Mouse (Mus musculus): ENCODE measurements around the gene Tstd1. TPM values are rescaled to one million over a fixed set of nuclear protein-coding genes. Genes with fewer than 3 reads are reported as not detected.

The Tstd1 gene
- 2.6 and 11.3 TPM in 2 replicates for total RNA-seq (2021)
- long read RNA-seq, experiment 1 = 0 reads
- long read RNA-seq, experiment 2, transcript Tstd1-201 (4 exons, 551 nt) = major isoform, 7 of 9 reads
- long read RNA-seq, experiment 2, partial matches to known transcripts = 1 of 9 reads
- long read RNA-seq, experiment 2, other reads (novel, unspliced or antisense) = 1 of 9 reads

DNA sequence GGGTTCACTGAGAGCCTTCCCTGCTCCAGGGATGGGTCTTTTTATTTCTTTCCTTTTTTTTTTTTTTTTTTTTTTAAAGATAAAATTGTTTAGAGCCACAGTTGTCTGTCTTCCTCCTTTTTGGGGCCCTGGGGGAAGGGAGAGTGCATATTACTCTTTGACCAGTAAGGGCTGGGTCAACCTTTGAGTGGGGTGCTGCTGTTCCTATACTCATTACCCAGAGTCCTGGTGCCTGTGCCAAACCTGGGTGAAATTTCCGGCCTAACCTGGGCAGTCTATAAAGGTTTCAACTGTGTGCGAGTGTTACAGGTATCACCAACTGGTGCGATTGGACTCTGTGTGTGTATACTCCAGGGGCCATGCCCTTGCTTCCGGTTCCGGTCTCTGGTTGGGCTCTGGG, at the start of gene Tstd1:
Tstd1 (plus strand) TSS at position 213 of the 400 bp plus-strand sequence.
- no peak for DNase-seq

DNA sequence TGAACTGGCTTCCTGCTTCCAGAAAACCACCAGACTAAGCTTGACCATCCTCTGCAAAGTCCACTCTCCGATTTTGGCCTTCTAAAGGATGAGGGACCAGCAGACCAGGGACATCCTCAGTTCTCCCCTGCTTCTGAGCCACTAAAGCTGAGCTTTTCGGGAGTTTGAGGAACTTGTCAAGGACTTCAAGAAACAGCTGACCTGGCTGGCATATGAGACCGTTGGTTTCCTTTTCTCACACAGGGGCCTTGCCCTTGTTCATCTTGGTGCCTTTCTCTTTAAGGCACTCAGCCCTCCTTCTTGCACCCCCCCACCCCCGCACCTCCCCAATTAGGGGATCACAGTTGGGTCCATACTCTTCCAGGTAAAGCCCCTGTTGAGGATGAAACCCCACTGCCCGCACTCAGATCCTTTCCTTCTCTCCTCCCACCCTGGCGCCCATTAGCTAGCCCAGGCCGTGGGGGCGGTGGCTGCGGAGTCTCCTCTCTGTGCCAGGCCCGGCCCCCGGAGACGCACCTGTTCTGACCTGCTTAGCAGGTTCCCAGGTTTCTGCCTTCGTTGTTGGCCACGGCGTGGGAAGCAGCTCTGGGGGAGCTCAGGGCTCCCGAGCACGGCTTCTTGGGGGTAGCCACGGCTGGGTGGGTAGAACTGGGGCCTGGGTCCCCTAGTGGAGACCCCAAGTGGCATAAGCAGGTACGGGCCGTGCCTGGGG, 48.7 kb upstream of the Tstd1 start, which contains the start of gene Nectin4:
Nectin4 (plus strand) TSS at position 255 of the 712 bp plus-strand sequence.
- no peak for DNase-seq

DNA sequence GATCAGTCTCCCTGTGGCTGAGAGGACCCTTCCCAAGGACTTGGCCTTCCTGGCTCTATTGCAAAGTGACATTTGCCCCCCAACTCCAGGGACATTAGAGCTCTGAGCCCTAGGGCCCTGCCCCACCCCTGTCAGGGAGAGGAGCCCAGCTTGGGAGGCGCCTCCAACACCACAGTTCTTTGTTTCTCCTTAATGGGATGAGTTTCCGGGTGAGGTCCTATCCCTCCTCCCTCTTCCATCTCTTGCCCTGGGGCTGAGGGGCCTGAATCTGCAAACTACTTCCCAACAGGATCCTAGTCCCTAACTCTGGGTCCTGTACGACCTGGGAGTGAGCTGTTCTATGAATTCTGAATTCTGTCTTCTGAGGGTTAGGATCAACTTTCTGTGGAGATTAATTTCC, 45.8 kb upstream of the Tstd1 start:
- DNase-seq = no peak

DNA sequence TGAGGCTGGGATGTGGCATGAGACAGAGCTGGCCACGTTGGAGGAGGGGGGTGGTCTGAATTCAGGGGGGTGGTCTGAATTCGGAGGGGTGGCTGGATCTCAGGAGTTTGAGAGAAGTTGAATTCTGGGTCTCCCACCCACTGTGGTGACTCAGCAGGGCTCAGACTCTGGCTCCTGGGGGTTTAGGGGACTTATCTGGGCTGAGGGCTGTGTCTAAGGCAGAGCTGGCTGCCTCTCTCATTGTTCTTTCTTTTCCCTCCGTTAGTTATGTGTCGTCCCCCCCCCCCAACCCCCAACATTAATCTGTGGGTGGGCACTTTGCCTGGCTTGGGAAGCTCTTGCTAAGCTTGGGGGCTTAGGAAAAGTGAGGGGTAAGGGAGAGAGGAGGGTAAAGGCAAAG, 44.7 kb upstream of the Tstd1 start:
- no peak for DNase-seq

DNA sequence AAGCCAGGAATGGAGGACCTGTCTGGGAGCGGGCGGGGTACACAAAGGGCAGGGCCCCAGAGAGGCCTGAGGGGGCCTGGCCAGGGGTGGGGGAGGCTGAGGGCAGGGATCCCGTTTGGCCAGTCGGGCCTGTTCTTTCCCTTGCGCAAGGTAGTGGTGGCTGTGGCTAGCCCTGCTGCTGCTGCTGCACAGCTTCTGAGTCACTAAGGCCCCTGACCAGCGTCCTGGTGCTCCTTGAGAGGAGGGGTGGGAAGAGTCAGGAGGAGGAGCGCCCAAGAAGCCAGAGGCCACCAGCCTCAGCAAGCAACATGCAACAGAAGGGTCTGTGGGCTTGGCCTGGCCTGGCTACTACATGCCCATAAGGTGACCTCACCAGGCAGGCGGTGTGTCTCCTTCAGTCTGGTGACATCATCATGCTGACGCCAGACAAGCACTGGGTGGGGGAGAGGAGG, 43.0 kb upstream of the Tstd1 start:
- peak; percentile 12 for DNase-seq

DNA sequence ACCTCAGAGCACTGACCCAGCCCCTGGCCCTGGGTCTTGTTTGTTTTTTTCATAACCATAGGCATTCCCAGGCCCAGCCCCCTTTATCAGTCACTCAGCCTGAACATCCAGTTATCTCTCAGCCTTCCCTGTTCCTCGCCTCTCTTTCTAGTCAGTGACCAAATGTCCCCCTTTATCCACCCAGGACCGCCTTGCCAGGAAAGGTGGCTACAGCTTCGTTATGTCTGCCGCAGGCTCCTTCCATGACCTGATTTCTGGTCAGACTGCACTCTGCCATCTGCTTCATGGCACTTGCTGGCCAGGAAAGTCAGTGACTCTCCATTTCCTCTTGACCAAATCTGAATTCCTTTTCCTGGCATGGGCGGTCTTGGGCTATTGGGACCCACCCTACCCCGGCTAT, 40.4 kb upstream of the Tstd1 start:
- no peak for DNase-seq

DNA sequence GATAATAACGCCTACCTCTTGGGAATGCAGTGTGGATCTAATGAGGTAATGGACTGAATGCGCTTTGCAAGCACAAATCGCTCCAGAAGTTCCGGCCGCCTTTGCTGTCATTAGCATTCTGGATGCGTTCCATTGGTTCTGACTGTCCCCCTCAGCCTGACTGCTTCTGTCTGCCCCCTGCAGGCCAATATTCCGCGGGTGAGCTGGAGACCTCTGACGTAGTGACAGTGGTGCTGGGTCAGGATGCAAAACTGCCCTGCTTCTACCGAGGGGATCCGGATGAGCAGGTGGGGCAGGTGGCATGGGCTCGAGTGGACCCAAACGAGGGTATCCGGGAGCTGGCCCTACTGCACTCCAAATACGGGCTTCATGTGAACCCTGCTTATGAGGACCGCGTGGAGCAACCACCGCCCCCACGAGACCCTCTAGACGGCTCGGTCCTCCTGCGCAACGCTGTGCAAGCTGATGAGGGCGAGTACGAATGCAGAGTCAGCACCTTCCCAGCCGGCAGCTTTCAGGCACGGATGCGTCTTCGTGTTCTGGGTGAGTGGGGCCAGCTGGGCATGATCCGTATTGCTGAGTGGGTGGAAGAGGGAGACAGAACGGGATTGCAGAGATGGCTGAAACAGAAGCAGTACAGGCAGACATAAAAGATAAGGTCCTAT, 38.6 kb upstream of the Tstd1 start:
- peak; percentile 90 for DNase-seq

DNA sequence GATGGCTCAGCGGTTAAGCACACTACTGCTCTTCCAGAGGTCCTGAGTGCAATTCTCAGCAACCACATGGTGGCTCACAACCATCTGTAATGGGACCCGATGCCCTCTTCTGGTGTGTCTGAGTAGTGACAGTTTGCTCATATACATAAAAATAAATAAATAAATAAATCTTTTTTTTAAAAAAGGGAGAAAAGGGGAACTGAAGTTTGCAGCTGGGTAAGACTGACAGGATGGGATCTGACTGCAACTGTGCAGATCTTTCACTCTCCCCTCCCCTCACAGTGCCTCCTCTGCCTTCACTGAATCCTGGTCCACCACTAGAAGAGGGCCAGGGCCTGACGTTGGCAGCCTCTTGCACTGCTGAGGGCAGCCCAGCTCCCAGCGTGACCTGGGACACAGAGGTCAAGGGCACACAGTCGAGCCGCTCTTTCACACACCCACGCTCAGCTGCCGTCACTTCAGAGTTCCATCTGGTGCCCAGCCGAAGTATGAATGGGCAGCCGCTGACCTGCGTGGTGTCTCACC, 36.5 kb upstream of the Tstd1 start:
- no peak for DNase-seq

DNA sequence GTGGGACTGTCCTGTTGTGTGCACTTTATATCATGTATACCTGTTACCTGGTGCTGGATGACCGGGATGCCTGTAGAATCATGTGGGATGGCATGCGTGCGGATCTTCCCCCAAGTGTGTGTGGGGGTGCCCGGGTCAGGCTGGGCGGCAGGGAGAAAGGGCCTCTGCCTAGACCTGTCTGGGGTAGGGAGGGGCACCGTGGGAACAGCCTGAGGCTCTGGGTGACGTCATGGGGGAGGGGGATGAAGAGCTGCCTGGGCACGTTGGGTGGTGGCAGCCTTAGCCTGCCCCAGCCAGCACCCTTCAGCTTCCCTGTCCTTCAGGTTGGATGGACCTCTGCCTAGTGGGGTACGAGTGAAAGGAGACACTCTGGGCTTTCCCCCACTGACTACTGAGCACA, 34.3 kb upstream of the Tstd1 start:
- DNase-seq = no peak

DNA sequence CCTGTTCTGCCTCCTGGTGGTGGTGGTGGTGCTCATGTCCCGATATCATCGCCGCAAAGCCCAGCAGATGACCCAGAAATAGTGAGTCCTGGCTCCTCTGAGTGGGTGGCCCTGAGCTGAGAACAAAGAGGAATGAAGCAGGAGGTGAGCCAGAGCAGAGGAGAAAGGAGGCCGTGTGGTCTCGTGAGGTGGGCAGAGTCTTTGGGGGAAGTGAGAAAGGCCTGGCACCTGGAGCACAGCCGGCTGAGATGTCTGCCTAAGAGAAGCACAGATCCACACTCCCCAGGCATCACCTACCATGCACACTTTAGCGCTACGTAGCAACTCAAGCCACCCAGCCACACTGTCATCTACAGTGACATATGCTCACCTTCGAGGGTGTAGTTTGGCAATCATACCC, 33.5 kb upstream of the Tstd1 start:
- DNase-seq = no peak

DNA sequence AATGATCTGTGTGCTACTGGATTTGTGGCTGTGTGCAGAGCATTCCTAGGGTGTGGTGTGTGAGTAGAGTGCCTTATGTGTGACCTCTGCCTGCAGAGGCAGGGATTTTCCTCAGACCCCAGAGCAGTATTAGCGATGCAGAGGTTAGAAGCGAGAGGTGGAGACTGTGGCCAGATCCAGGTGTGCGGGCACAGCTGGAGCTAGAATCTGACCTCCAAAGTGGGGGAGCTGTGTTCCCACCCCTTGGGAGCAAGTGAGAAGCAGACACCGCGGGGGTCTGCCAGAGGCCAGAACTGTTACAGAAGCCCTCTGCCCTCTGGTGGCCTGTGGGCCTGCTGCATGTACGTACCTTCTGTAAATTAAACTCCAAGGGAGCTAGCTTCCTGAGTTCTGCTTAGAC, 31.6 kb upstream of the Tstd1 start:
- no peak for DNase-seq

DNA sequence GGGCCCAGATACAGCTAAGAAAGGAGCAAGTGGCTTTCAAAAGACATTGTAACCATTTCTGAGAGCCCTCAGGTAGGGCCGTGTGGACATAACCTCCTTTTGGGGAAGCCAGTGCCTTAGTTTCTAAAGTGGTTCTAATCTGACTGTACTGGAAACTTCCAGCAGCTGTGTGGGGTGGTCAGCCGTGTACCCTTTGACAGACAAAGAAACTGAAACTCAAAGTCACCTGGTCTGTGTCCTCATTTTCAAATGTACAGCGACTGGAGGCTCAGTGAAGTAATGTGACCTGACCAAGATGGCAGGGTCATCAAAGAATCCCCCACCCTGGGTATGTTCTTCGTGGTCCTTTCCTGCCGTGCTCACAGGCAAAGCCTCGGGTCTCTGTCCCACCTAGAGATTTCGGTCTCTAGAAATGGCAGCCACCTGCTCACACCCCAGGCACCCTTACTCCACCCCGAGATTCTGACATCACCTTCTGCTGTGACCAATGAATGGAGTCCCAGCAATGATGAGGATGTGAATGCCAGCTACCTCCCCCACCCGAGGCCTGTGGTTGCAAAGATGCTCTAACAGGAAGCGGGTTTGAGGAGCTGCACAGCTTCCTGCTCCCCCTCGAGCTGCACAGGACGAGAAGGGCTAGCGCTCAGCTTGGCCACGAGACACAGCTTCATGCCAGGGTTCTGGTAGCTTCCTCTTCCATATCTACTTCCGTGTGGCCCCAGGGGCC, 30.1 kb upstream of the Tstd1 start, which contains the start of gene Arhgap30:
Arhgap30 (plus strand) TSS at position 579 of the 727 bp plus-strand sequence.
- peak; percentile 53 for DNase-seq

DNA sequence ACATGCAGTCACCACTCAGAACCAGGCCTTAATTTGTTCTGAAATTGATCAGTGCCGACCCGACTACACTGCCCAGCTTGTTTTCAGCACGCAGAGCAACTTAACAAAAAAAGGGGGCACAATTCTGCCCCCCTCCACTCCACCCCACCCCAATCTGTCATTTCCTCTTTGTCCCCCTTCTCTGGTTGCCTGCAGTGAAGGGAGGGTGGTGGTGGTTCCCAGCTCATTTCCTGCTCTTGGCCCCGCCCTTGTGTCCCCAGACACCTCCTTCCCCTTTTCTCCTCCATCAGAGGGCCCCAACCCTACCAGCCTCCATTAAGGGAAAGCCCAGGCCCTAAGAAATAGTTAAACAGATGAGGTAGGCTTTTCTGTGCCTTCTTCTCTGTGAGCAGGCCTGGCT, 28.6 kb upstream of the Tstd1 start:
- peak; percentile 33 for DNase-seq

DNA sequence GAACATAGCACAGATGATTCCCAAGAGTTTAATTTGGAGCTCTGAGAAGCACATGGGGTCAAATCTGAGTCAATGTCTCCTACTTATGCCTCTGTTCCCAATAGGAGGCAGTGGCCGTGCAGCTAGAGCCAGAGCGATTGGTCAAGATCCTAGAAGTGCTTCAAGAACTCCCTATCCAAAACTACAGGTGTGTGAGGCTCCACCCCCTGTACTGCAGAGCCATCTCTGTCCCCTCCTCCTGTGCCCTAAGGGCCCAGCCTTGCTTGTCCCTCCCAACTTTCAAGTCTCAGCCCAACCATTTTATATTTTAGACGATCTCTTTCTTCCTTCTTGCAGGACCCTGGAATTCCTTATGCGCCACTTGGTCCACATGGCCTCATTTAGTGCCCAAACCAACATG, 16.9 kb upstream of the Tstd1 start:
- no peak for DNase-seq

DNA sequence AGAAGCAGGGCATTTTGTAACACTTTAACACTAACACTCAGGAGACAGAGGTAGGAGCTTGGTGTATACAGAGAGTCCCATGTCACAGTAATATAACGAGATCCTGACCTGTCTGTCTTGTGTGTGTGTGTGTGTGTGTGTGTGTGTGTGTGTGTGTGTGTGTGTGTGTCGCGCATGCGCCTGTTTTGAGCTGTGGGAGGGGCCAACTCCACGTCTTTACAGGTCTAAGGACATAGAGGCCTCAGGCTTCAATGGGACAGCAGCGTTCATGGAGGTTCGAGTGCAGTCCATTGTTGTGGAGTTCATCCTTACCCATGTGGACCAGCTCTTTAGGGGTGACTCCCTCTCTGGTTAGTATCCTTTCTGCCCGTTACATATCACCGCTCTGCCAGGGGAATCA, 15.7 kb upstream of the Tstd1 start:
- no peak for DNase-seq

DNA sequence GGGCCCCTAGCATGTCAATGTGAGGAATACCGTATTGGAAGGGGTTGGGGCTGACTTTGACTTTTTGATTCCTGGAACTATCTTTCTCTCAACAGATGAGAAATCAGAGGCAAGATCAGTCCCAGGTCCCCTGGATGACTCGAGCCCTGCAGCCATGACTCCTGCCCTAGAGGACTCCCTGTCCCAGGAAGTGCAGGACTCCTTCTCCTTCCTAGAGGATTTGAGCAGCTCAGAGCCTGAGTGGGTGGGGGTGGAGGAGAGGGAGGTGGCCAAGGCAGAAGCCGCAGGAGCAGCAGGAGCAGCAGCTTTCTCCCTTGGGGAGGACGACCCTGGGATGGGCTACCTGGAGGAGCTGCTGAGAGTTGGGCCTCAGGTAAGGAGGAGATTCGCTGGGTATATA, 11.4 kb upstream of the Tstd1 start:
- DNase-seq = no peak

DNA sequence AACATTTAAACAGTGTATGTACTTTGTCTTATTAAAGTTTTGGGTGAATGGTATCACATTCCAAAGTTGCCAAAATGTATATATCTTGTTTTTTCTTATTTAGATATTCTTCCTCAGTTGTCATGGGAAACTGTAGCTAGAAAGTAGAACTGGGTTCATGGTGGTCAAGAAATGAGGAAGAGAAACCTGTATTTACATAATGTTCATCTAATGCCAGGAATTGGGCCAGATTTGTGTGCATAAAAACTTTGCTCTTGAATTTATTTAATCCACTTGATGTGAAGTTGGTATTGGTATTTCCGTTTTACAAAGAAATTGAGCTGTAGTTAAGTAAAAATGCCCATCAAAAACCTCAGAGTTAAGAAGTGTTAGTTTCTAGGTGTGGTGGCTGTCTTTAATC, 8.4 kb upstream of the Tstd1 start:
- DNase-seq = no peak

DNA sequence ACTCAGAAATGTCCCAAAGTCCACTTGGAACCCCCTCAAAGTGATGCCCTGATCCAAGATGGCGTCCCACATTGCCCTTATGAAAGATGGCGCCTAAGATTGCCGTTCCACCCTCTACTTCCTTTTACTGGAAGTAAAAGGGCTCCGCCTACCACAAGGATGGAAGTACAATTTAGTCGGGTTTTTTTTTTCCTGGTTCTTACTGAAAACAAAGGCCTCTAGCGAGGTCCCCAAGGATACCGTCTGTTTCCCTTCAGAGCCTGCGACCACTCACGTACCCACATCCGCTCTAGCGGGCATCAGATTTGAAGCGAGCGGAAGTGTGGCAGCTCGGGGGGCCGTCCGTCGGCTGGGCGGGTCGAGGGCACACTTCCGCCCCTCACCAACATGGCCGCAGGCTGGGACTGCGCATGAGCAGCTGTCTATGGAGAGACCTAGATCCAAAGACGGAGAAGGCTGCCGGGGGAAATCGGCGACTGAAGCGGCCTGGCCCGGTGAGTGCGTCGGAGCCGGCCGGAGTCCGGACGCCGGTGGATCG, 7.7 kb upstream of the Tstd1 start, which contains the start of gene Usf1:
Usf1 (plus strand) TSS at position 367 of the 538 bp plus-strand sequence.
- DNase-seq = peak; percentile 97

DNA sequence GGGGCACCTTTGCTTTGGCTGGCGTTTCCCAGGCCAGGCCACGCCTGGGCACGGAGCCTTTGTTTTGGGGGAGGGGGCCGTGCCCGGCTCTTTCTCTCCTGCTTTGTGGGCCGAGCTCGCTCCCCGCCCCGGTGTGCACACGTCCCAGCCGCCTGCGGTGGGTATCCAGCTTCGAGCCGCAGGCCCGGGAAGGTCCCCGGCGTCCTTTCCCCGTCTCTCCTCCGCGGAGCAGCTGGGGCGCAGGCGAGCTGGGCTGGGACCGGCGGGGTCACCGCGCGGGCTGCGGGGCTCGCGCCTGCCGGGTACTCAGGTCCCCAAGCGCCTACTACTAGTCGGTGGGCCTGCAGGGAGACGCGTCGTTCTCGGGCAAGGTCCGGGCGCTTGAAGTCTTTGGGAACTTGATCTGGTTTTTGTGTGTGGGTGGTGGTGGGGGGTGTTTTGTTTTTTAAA, 7.2 kb upstream of the Tstd1 start:
- no peak for DNase-seq

DNA sequence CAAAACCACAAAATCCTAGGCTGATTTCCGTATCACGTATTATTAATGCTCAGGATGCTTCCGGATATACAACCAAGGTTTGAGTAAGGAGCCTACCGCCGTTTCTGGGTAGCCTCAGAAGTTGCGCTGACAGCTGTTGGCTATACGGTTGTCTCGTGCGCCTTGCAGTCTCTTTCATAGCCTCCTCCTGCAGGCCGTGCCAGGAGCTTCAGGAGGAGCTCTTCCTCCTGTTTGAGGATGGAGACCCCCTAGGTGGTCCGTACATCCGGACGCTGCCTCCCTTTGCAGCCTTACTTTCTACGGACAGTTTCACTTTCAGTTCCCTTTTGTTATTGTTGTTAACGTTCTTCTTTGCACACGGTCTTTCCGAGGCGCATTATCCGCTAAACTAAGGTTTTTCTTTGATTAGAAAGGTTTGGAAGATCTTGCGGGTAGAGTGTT, 6.7 kb upstream of the Tstd1 start:
- peak; percentile 46 for DNase-seq

DNA sequence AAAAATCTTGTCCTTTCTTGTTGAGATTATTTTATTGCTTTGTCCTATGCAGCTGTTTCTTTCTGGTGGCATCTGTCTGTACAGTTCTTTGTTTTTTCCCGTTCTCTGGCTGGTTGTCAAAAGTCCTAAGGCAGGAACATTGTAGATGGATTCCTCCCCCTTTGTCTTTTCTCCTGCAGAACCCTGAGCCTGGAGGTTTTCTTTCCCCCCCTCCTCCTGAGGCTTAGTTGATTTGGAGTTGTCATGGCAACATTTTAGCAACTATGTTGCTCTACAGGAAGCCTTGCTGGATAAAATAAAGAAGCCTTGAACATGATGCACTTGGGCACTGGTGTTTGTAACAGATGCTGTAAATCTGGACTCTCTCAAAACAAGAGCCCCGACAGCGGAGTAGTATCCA, 6.2 kb upstream of the Tstd1 start:
- peak; percentile 35 for DNase-seq

DNA sequence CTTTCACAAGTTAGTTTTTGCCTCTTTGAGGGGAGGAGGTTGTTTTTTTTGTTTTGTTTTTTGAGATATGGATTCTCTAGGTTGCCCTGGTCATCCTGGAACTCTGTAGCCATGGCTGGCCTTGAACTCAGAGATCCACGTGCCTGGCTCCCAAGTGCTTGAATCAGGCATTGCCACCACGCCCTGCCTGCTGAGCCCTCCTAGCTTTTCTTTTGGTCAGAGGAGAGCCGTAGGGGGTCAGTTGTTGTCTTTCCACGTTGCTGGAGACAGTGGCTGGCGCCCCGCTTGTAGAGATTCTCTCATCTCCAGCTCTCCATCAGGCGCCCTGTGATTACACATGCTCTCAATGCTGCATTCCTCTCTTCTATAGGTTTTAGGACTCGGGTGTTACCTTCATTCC, 5.1 kb upstream of the Tstd1 start:
- no peak for DNase-seq

Measured in adrenal gland, postnatal 14 days (tissue).